Mouse (Mus musculus) mammary gland, adult 2 months (tissue): Measurements from ENCODE around the gene Ssbp3. TPM values are rescaled to one million over a fixed set of nuclear protein-coding genes. Genes with fewer than 3 reads are reported as not detected.

Experiments used
- polyA plus RNA-seq: library from polyadenylated mRNA; depleted of rRNA; stranded (reverse); fragments of >200 nt; gene quantifications from 2 replicates; pipeline ENCODE4 v1.2.3, GENCODE M21; 2012; ENCODE audit warnings: low replicate concordance; rRNA removed

Ssbp3 gene
- polyA plus RNA-seq = 35.5 and 45.1 TPM in 2 replicates

DNA sequence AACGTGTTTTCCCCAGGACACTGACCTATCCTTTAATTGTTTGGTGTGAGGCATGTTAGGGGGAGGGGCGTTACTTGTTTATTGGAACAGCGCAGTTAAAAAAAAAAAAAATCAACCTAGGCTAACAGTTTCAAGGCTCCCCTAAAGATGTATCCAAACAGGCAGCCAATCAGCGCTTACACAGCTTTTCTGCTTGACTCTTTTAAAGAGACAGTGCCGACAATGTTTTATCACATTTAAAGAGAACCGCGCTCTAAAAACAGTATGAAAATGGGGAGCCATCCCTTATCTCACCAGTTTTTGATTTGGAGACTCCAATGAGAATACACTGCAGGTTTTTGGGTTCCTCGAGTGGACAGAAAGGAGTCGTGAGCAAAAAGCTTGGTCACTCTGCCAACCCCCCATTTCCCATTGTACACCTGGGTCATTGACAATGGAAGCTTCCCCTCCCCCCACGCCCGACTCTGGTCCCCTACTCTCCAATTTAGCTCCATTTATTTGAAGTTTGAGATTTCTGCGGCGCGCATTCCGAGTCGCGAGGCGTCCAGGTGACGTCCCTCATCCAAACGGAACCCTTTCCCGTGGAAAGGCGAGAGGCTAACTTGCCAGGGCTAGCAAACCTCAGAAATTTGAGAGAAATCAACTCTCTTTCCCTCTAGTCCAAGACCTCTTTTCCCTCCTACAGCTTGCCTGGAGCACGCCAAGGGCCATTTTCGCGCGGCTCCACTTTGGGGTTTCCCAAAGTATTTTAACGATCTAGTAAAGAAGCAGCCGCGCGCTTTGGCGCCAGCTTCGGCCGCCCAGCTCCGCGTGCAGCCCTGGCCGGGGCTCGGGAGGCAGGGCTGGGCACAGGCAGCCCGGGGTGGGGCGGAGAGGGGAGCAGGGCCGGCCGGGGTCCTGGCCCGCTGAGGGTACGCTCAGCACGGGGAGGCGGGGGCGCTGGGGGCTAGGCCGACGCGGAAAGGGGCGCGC lies at the start of gene Ssbp3:
Ssbp3 (plus strand) TSS at position 501 of the 972 bp plus-strand sequence.

DNA sequence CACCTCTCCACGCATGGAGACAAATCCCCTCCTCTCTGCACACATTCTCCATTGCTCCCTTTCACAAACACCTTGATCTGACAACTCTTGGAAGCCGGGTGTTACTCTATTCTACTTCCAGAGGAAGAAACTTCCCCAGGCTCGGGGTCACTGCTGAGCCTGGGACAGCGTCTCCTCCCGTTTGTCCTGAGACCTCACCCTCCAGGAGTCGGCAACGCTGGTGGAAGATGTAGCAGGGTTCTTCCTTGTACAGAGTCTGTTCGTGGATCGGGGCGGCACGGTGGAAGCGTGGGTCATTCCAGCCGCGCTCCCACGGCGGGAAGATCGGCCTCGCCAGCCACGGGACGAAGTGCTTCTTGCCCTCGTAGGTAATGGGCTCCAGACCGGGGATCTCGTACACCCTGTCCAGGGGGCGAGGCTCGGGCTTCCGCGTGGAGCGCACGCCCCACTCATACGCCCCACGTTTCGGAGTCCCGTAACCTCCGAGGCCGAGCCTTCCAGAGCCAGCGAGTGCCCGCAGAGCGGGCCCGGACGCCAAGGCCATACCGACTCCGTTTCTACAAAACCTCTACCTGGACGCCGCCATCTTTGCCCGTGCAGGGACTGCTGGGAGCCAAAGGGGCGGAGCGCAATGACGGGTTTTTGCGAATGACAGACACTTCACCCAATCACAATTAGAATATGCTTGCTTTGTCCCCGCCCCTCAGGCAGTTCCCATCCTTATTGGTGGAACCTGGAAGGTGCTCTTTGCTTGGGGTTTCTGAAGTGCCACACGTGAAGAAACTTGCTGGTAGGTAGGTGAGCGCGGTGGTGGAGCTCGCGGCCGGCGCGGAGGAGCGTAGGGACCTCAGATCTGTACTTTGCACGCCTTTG lies 156.0 kb downstream of the Ssbp3 start, which contains the start of the genes Mrpl37 and Cyb5rl:
Mrpl37 (minus strand) TSS at position 617 of the 873 bp plus-strand sequence.
Cyb5rl (plus strand) TSS at position 737 of the 873 bp plus-strand sequence.

DNA sequence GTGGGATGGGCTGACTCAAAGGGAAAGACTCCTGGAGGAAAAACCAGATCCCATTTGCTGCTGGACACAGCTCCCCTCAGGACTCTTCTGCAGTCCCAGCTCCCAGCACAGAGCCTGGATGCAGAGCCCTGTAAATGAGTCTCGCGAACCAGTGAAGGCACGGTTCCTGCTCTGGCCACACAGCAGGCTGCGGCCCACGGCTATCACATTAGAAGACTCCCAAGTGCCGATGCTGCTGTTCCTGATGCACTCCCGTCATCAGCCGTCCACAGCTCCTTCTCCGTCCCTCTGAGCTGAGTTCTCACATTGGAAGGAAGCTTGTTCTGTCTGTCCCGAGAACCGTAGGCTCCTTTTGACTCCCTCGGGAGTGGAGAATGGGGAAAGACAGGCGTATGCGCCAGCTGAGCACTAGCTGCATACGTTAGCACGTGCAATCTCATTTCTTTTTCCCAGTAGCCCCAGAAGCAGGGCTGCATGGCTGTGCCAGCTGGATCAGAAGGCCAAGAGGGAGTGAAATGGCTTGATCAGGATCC lies 186.4 kb downstream of the Ssbp3 start, which contains the start of gene Cdcp2:
Cdcp2 (plus strand) TSS at position 51 of the 533 bp plus-strand sequence.

Other genes with a start within 250 kb of the Ssbp3 start
- gene Ttc4, start 231.8 kb upstream of the Ssbp3 start, polyA plus RNA-seq = 33.6 and 60.0 TPM in 2 replicates
- 0.55 and 0.56 TPM in 2 replicates for gene Mroh7, start 179.8 kb upstream of the Ssbp3 start, polyA plus RNA-seq
- 0.06 TPM in 1 of 2 replicates, not detected in the other for gene Fam151a, start 176.8 kb upstream of the Ssbp3 start, polyA plus RNA-seq
- gene Acot11, start 105.7 kb upstream of the Ssbp3 start, polyA plus RNA-seq = 10.6 and 27.6 TPM in 2 replicates
- 66.8 and 112 TPM in 2 replicates for gene Mrpl37, start 156.2 kb downstream of the Ssbp3 start, polyA plus RNA-seq
- 10.7 and 10.9 TPM in 2 replicates for gene Cyb5rl, start 156.3 kb downstream of the Ssbp3 start, polyA plus RNA-seq
- 0.04 TPM in 1 of 2 replicates, not detected in the other for gene Cdcp2, start 186.2 kb downstream of the Ssbp3 start, polyA plus RNA-seq